Mouse (Mus musculus): ENCODE results near the gene Akap1. TPM values are rescaled to one million over a fixed set of nuclear protein-coding genes. Genes with fewer than 3 reads are reported as not detected.

Gene Akap1
- polyA plus RNA-seq, 1 experiment, result 41.3 TPM

GRCm38 (mm10) chr11:88843305-88843704 is 21.1 kb downstream of the Akap1 start:
- H3K27me3 ChIP-seq (ENCODE audit: control insufficient read depth, insufficient read depth, low read length), result no peaks in the 10 kb centered on the region

GRCm38 (mm10) chr11:88842315-88842975 is 21.9 kb downstream of the Akap1 start:
- WGBS, result 95% methylated on average over 13 of the region's 13 CpGs
- H3K4me3 ChIP-seq (ENCODE audit: control insufficient read depth, insufficient read depth, low read length), result no peak overlapping the region

More at GRCm38 (mm10) chr11:88843305-88843704, 21.1 kb downstream of the Akap1 start:
- TF ChIP-seq CTCF (IDR thresholded peaks at IDR 0.05; ENCODE audit: borderline replicate concordance, control insufficient read depth, extremely low read depth, insufficient read depth, low read length, poor library complexity) (no peak), POLR2A (IDR thresholded peaks at IDR 0.05; ENCODE audit: control insufficient read depth, extremely low read depth, insufficient read depth, low read length, poor library complexity) (no peak)
- Histone ChIP-seq H3K4me3 (ENCODE audit: control insufficient read depth, insufficient read depth, low read length) (no peak overlapping the region), H3K4me1 (replicated peaks; ENCODE audit: control insufficient read depth, insufficient read depth, low read length) (peaks cover 4% of the 10 kb centered on the region), H3K27ac (ENCODE audit: control insufficient read depth, insufficient read depth, low read length) (no peak overlapping the region), H3K36me3 (ENCODE audit: control insufficient read depth, insufficient read depth, low read length) (no peaks in the 10 kb centered on the region)
- no peak for DNase-seq
- WGBS, result 97% methylated on average over 10 of the region's 10 CpGs

GRCm38 (mm10) chr11:88841406-88841805 is 23.0 kb downstream of the Akap1 start:
- WGBS, result 77% methylated on average over 6 of the region's 6 CpGs
- no peak for DNase-seq
- no peak for TF ChIP-seq POLR2A (IDR thresholded peaks at IDR 0.05; ENCODE audit: control insufficient read depth, extremely low read depth, insufficient read depth, low read length, poor library complexity)
- TF ChIP-seq CTCF (IDR thresholded peaks at IDR 0.05; ENCODE audit: borderline replicate concordance, control insufficient read depth, extremely low read depth, insufficient read depth, low read length, poor library complexity), result no peak
- Histone ChIP-seq H3K36me3 (ENCODE audit: control insufficient read depth, insufficient read depth, low read length) (no peaks in the 10 kb centered on the region), H3K4me3 (ENCODE audit: control insufficient read depth, insufficient read depth, low read length) (no peak overlapping the region), H3K4me1 (replicated peaks; ENCODE audit: control insufficient read depth, insufficient read depth, low read length) (no peaks in the 10 kb centered on the region), H3K27me3 (ENCODE audit: control insufficient read depth, insufficient read depth, low read length) (no peaks in the 10 kb centered on the region), H3K27ac (ENCODE audit: control insufficient read depth, insufficient read depth, low read length) (no peak overlapping the region)

More at GRCm38 (mm10) chr11:88842315-88842975, 21.9 kb downstream of the Akap1 start:
- no peak for TF ChIP-seq CTCF (IDR thresholded peaks at IDR 0.05; ENCODE audit: borderline replicate concordance, control insufficient read depth, extremely low read depth, insufficient read depth, low read length, poor library complexity)
- no peak for TF ChIP-seq POLR2A (IDR thresholded peaks at IDR 0.05; ENCODE audit: control insufficient read depth, extremely low read depth, insufficient read depth, low read length, poor library complexity)
- H3K4me1 ChIP-seq (replicated peaks; ENCODE audit: control insufficient read depth, insufficient read depth, low read length), result no peaks in the 10 kb centered on the region
- no peak for DNase-seq
- no peak overlapping the region for H3K27ac ChIP-seq (ENCODE audit: control insufficient read depth, insufficient read depth, low read length)
- no peaks in the 10 kb centered on the region for H3K36me3 ChIP-seq (ENCODE audit: control insufficient read depth, insufficient read depth, low read length)
- no peaks in the 10 kb centered on the region for H3K27me3 ChIP-seq (ENCODE audit: control insufficient read depth, insufficient read depth, low read length)

- no peak overlapping the region for H3K27ac ChIP-seq (ENCODE audit: control insufficient read depth, insufficient read depth, low read length)
- 96% methylated on average over 10 of the region's 10 CpGs for WGBS
- H3K36me3 ChIP-seq (ENCODE audit: control insufficient read depth, insufficient read depth, low read length), result no peaks in the 10 kb centered on the region
These were observed 23.5 kb downstream of the Akap1 start for GRCm38 (mm10) chr11:88840724-88841350.

GRCm38 (mm10) chr11:88840292-88840691 is 24.1 kb downstream of the Akap1 start:
- WGBS, result 98% methylated on average over 8 of the region's 8 CpGs
- H3K4me3 ChIP-seq (ENCODE audit: control insufficient read depth, insufficient read depth, low read length), result no peak overlapping the region

More at GRCm38 (mm10) chr11:88840724-88841350, 23.5 kb downstream of the Akap1 start:
- no peaks in the 10 kb centered on the region for H3K4me1 ChIP-seq (replicated peaks; ENCODE audit: control insufficient read depth, insufficient read depth, low read length)
- no peak overlapping the region for H3K4me3 ChIP-seq (ENCODE audit: control insufficient read depth, insufficient read depth, low read length)
- no peaks in the 10 kb centered on the region for H3K27me3 ChIP-seq (ENCODE audit: control insufficient read depth, insufficient read depth, low read length)
- TF ChIP-seq POLR2A (IDR thresholded peaks at IDR 0.05; ENCODE audit: control insufficient read depth, extremely low read depth, insufficient read depth, low read length, poor library complexity) (no peak), CTCF (IDR thresholded peaks at IDR 0.05; ENCODE audit: borderline replicate concordance, control insufficient read depth, extremely low read depth, insufficient read depth, low read length, poor library complexity) (no peak)
- DNase-seq, result no peak

GRCm38 (mm10) chr11:88839379-88839778 is 25.0 kb downstream of the Akap1 start:
- Histone ChIP-seq H3K4me1 (replicated peaks; ENCODE audit: control insufficient read depth, insufficient read depth, low read length) (no peaks in the 10 kb centered on the region), H3K36me3 (ENCODE audit: control insufficient read depth, insufficient read depth, low read length) (no peaks in the 10 kb centered on the region), H3K4me3 (ENCODE audit: control insufficient read depth, insufficient read depth, low read length) (no peak overlapping the region), H3K27me3 (ENCODE audit: control insufficient read depth, insufficient read depth, low read length) (no peaks in the 10 kb centered on the region), H3K27ac (ENCODE audit: control insufficient read depth, insufficient read depth, low read length) (no peak overlapping the region)
- TF ChIP-seq POLR2A (IDR thresholded peaks at IDR 0.05; ENCODE audit: control insufficient read depth, extremely low read depth, insufficient read depth, low read length, poor library complexity), result no peak
- no peak for TF ChIP-seq CTCF (IDR thresholded peaks at IDR 0.05; ENCODE audit: borderline replicate concordance, control insufficient read depth, extremely low read depth, insufficient read depth, low read length, poor library complexity)
- 91% methylated on average over 6 of the region's 6 CpGs for WGBS
- no peak for DNase-seq

More at GRCm38 (mm10) chr11:88840292-88840691, 24.1 kb downstream of the Akap1 start:
- no peak for TF ChIP-seq POLR2A (IDR thresholded peaks at IDR 0.05; ENCODE audit: control insufficient read depth, extremely low read depth, insufficient read depth, low read length, poor library complexity)
- TF ChIP-seq CTCF (IDR thresholded peaks at IDR 0.05; ENCODE audit: borderline replicate concordance, control insufficient read depth, extremely low read depth, insufficient read depth, low read length, poor library complexity), result no peak
- no peaks in the 10 kb centered on the region for H3K27me3 ChIP-seq (ENCODE audit: control insufficient read depth, insufficient read depth, low read length)
- H3K4me1 ChIP-seq (replicated peaks; ENCODE audit: control insufficient read depth, insufficient read depth, low read length), result no peaks in the 10 kb centered on the region
- H3K36me3 ChIP-seq (ENCODE audit: control insufficient read depth, insufficient read depth, low read length), result no peaks in the 10 kb centered on the region
- H3K27ac ChIP-seq (ENCODE audit: control insufficient read depth, insufficient read depth, low read length), result no peak overlapping the region
- DNase-seq, result no peak
